Mouse (Mus musculus): ENCODE measurements around the gene Lce3e.

Lce3e gene

GRCm38 (mm10) chr3:92966761-92967160 lies at the start of gene Lce3e:
Gene Lce3e, plus strand, starts transcription at chr3:92967061.
- DNase-seq (ENCODE audit: low read depth, low spot score), result no peak

- peak; percentile 54 for DNase-seq (ENCODE audit: low read depth, low spot score)
Measured at GRCm38 (mm10) chr3:92920364-92920763, 46.5 kb upstream of the Lce3e start.

GRCm38 (mm10) chr3:92926130-92926529 lies 40.7 kb upstream of the Lce3e start, which contains the start of gene Lce3a:
Gene Lce3a, minus strand, starts transcription at chr3:92926230.
- DNase-seq (ENCODE audit: low read depth, low spot score), result no peak

GRCm38 (mm10) chr3:92932679-92933078 lies 34.2 kb upstream of the Lce3e start, which contains the start of gene Lce3b:
Gene Lce3b, plus strand, starts transcription at chr3:92932979.
- DNase-seq (ENCODE audit: low read depth, low spot score), result no peak

- DNase-seq (ENCODE audit: low read depth, low spot score), result no peak
Measured at GRCm38 (mm10) chr3:92944186-92944585, 22.7 kb upstream of the Lce3e start, which contains the start of gene Lce3c. Gene Lce3c, plus strand, starts transcription at chr3:92944486.

- no peak for DNase-seq (ENCODE audit: low read depth, low spot score)
Measured at GRCm38 (mm10) chr3:92957090-92957489, 9.8 kb upstream of the Lce3e start, which contains the start of gene Lce3d. Gene Lce3d, plus strand, starts transcription at chr3:92957390.

- no peak for DNase-seq (ENCODE audit: low read depth, low spot score)
Measured at GRCm38 (mm10) chr3:92978484-92978883, 11.6 kb downstream of the Lce3e start.

GRCm38 (mm10) chr3:92991926-92992325 lies 25.1 kb downstream of the Lce3e start, which contains the start of gene Lce3f:
Gene Lce3f, plus strand, starts transcription at chr3:92992226.
- no peak for DNase-seq (ENCODE audit: low read depth, low spot score)

- DNase-seq (ENCODE audit: low read depth, low spot score), result peak; percentile 64
Measured at GRCm38 (mm10) chr3:92998691-92999090, 31.8 kb downstream of the Lce3e start.

- DNase-seq (ENCODE audit: low read depth, low spot score), result no peak
Measured at GRCm38 (mm10) chr3:93000621-93001020, 33.8 kb downstream of the Lce3e start.

GRCm38 (mm10) chr3:93002843-93003242 lies 36.0 kb downstream of the Lce3e start:
- no peak for DNase-seq (ENCODE audit: low read depth, low spot score)

- peak; percentile 24 for DNase-seq (ENCODE audit: low read depth, low spot score)
Measured at GRCm38 (mm10) chr3:93014378-93014801, 47.5 kb downstream of the Lce3e start.

GRCm38 (mm10) chr3:93014871-93015270 lies 48.0 kb downstream of the Lce3e start:
- no peak for DNase-seq (ENCODE audit: low read depth, low spot score)

GRCm38 (mm10) chr3:93015460-93016104 lies 48.7 kb downstream of the Lce3e start, which contains the start of gene Crct1:
Gene Crct1, minus strand, starts transcription at chr3:93015687.
- DNase-seq (ENCODE audit: low read depth, low spot score), result peak; percentile 22

Measured in ES-CJ7 (cell line).